Mouse (Mus musculus): ENCODE measurements around the gene Trpv3.

DNA sequence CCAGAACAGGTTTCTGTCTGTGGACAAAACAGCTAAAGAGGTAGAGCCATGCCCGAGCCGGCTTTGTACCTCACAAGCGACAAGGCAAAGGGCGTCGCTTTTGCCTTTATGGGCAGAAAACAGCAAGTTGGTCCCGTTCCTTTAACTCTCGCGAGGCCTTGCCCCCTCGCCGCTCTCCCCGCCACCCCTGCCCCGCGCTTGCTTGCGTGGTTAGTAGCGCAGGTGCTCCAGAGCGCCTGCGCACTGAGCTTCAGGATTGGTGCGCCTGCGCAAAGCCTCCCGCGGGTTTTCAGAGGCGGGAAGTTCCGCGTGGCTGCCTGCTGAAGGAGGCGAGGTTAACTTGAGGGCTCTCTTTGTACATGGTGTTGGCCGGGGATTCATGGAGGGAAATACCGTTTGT is 62.3 kb downstream of the Trpv3 start, which contains the start of the genes Aspa, Gm49340 and Spata22:
- no peak for TF ChIP-seq CTCF (IDR thresholded peaks at IDR 0.05; ENCODE audit: extremely low read depth, insufficient read length, insufficient replicate concordance, low read depth, low read length)
- TF ChIP-seq POLR2A (IDR thresholded peaks at IDR 0.05; ENCODE audit: low read depth, low read length), result no peak
